Mouse (Mus musculus): Measurements from ENCODE around the gene Pmfbp1. TPM values are rescaled to one million over a fixed set of nuclear protein-coding genes. Genes with fewer than 3 reads are reported as not detected.

Gene Pmfbp1
- polyA plus RNA-seq, 1 experiment from 2014 or later = not detected

DNA sequence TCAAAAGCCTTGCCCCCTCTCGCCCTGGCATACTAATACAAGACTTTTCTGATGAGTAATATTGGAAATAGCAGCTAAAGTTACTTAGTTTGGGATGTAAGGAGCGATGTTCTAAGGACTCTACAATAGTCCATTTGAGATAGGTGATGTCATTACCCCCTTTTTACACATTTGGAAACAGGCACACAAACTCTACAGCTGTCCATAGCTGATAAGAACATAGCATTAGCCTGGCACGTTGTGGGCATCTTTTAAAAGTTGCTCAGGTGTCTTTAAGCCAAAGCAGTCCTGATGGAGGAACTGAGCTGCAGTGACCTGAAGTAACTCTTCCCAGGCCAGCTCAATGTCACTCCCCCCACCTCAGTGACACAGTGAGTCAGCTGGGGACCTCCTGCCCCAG, 97.5 kb downstream of the Pmfbp1 start:
- CTCF ChIA-PET = interaction anchor here (1.0 kb wide), 1 partner anchor 15 kb away, joined by 3 read pairs; no protein-coding TSS in a partner anchor
- DNase-seq (ENCODE audit: low read depth, low spot score) = no peak
- POLR2A ChIA-PET = no interaction called here
- in situ Hi-C loops (cut with MboI; ENCODE audit: low pct_unique_long_range_greater_than_20kb) = no loop called here
- no peak for ATAC-seq
- TF ChIP-seq CTCF (IDR thresholded peaks at IDR 0.05) = no peak
- no peaks in the 10 kb centered on the region for H3K27me3 ChIP-seq

DNA sequence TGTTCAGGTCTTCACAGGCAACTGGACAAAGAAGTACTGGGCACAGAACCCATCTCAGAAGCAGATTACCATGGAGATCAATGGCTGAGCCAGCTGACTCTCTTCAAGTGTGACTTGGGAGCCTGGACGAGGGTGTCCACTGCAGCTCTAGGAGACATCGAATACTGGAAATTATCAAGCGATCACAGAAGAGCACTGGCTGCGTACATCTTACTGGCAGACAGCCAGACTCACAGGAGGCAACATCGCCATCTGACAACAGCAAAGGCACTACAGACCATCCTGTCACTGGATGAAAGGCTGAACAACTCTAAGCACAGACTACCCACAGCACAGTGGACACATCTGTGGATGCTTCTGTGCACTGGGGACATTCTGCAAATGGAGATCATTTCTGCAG, 98.3 kb downstream of the Pmfbp1 start:
- POLR2A ChIA-PET = no interaction called here
- in situ Hi-C loops (cut with MboI; ENCODE audit: low pct_unique_long_range_greater_than_20kb) = no loop called here
- ATAC-seq (no peak), DNase-seq (ENCODE audit: low read depth, low spot score) (no peak)
- no peak for TF ChIP-seq CTCF (IDR thresholded peaks at IDR 0.05)
- no peaks in the 10 kb centered on the region for H3K27me3 ChIP-seq
- CTCF ChIA-PET = interaction anchor here (2.5 kb wide), 1 partner anchor 15 kb away, joined by 10 read pairs; no protein-coding TSS in a partner anchor

Other genes starting within 250 kb of the Pmfbp1 start
- gene Dhx38, start 71.8 kb downstream of the Pmfbp1 start, polyA plus RNA-seq (2021) = 39.9 TPM
- 14.8 TPM for gene Txnl4b, start 71.9 kb downstream of the Pmfbp1 start, polyA plus RNA-seq (2021)
- 0.45 TPM for gene Hp, start 85.1 kb downstream of the Pmfbp1 start, polyA plus RNA-seq (2021)
- gene Dhodh, start 114.6 kb downstream of the Pmfbp1 start, polyA plus RNA-seq (2021) = 14.3 TPM
- 0.45 TPM for gene Pkd1l3, start 120.5 kb downstream of the Pmfbp1 start, polyA plus RNA-seq (2021)
- gene Ist1, start 199.2 kb downstream of the Pmfbp1 start, polyA plus RNA-seq (2021) = 104 TPM
- 28.7 TPM for gene Zfp821, start 211.5 kb downstream of the Pmfbp1 start, polyA plus RNA-seq (2021)
- 40.5 TPM for gene Atxn1l, start 243.7 kb downstream of the Pmfbp1 start, polyA plus RNA-seq (2021)